Mouse (Mus musculus): ENCODE measurements around the gene Atp6v1c2.

DNA sequence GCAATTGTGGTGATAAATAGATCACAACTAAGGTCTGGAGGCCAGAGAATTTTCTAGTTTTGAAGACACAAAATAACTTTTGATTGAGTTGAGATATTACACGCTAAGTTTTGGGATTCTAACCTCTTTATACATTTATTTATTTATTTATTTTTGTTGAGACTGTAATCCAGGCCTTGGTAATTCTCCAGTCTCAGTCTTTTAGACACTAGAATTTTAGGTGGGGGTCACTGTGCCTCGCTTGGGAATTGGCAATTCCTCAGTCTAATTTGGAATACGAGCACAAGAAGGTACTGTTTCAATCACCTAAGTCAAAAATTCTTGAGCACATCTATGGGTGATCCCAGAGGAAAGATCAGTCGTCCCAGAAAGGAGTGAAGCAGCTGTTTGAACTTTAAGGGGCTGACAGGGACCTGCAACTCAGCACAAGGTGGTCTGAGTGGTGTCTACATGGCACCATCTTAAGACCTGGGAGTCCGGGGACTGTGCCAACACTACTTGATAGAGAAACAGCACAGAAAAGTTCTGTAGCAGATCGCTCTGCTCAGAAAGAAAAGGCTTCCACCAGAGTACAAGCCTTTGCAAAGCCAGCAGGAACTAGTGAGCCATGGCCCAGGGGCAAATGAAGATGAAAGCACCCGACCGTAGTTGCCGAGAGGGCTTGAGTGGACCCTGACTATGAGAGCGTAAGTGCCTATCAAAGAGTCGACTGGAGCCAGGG is 18.3 kb upstream of the Atp6v1c2 start:
- TF ChIP-seq CTCF (IDR thresholded peaks at IDR 0.05), result no peak
- no peak for TF ChIP-seq EP300 (IDR thresholded peaks at IDR 0.05)
